Mouse (Mus musculus) spleen, adult 12 weeks (tissue): ENCODE data around the gene Camk2b.
"Not testable (repeated sequence)": the region's sequence is repeated elsewhere in the genome, so short reads cannot be mapped to it uniquely, and the experiment has no call there.

Source experiments
- DNase-seq: peaks from one replicate; pipeline ENCODE4 v3.0.0; 2022; ENCODE audit warnings: low spot score

Camk2b gene

GRCm38 (mm10) chr11:6066176-6066575 lies at the start of gene Camk2b:
Gene Camk2b, minus strand, starts transcription at chr11:6066362.
- no peak for DNase-seq

GRCm38 (mm10) chr11:6111734-6112484 lies 45.7 kb upstream of the Camk2b start:
- DNase-seq: no peak

GRCm38 (mm10) chr11:6109990-6110389 lies 43.8 kb upstream of the Camk2b start:
- no peak for DNase-seq

- DNase-seq: no peak
Measured at GRCm38 (mm10) chr11:6108296-6108695, 42.1 kb upstream of the Camk2b start.

- no peak for DNase-seq
Measured at GRCm38 (mm10) chr11:6107722-6108121, 41.6 kb upstream of the Camk2b start.

- DNase-seq: no peak
Measured at GRCm38 (mm10) chr11:6104734-6105133, 38.6 kb upstream of the Camk2b start.

- not testable (repeated sequence) for DNase-seq
Measured at GRCm38 (mm10) chr11:6096637-6097036, 30.5 kb upstream of the Camk2b start.

- no peak for DNase-seq
Measured at GRCm38 (mm10) chr11:6086991-6087390, 20.8 kb upstream of the Camk2b start.

GRCm38 (mm10) chr11:6078737-6079136 lies 12.6 kb upstream of the Camk2b start:
- no peak for DNase-seq

- DNase-seq: no peak
Measured at GRCm38 (mm10) chr11:6075618-6076066, 9.5 kb upstream of the Camk2b start.

- DNase-seq: no peak
Measured at GRCm38 (mm10) chr11:6068181-6068957, 2.2 kb upstream of the Camk2b start.

- no peak for DNase-seq
Measured at GRCm38 (mm10) chr11:6067160-6067559, 998 bp upstream of the Camk2b start.

- no peak for DNase-seq
Measured at GRCm38 (mm10) chr11:6065551-6066121, 526 bp downstream of the Camk2b start.

- no peak for DNase-seq
Measured at GRCm38 (mm10) chr11:6065046-6065521, 1.1 kb downstream of the Camk2b start.

- no peak for DNase-seq
Measured at GRCm38 (mm10) chr11:6064215-6065045, 1.7 kb downstream of the Camk2b start.

- DNase-seq: no peak
Measured at GRCm38 (mm10) chr11:6063501-6064214, 2.5 kb downstream of the Camk2b start.

- no peak for DNase-seq
Measured at GRCm38 (mm10) chr11:6063065-6063464, 3.1 kb downstream of the Camk2b start.

GRCm38 (mm10) chr11:6062329-6062728 lies 3.8 kb downstream of the Camk2b start:
- no peak for DNase-seq

- DNase-seq: no peak
Measured at GRCm38 (mm10) chr11:6061891-6062290, 4.3 kb downstream of the Camk2b start.

GRCm38 (mm10) chr11:6059162-6059561 lies 7.0 kb downstream of the Camk2b start:
- DNase-seq: no peak

- DNase-seq: no peak
Measured at GRCm38 (mm10) chr11:6053386-6053785, 12.8 kb downstream of the Camk2b start.
